Mouse (Mus musculus): ENCODE results near the gene Ncoa1. TPM values are rescaled to one million over a fixed set of nuclear protein-coding genes. Genes with fewer than 3 reads are reported as not detected.

Gene Ncoa1
- polyA plus RNA-seq, 2 experiments: 1.1 to 1.7 TPM

DNA sequence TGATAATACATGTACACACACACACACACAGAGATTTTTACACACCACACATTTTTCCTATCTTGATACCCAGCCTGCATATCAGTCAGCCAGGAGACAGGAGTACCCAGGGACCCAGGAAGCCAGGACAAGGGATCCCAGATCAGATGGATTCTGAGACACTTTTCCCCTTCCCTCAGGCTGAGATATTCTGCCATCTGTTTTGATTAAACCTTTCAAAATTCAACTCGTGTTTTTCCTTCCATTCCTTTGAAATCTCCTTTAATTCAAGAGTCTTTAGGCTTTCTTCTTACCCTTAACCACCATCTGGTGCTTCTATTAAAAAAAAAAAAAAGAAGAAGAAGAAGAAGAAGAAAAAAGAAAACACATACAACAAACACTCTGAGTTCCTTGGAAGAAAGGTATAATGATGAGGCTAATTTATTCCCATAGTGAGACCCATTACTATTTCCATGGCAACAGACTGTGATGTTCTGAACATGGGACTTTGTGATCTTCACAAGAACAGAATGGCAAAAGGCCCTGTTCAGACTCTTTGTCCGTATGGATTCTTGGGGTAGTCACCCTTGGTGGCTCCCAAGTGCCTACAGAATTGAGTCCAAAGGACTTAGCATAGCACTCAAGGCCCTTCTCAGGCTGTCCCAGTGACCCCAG lies 26.8 kb upstream of the Ncoa1 start:
- WGBS (ENCODE audit: insufficient replicate concordance): 63% methylated on average over 2 of the region's 2 CpGs

DNA sequence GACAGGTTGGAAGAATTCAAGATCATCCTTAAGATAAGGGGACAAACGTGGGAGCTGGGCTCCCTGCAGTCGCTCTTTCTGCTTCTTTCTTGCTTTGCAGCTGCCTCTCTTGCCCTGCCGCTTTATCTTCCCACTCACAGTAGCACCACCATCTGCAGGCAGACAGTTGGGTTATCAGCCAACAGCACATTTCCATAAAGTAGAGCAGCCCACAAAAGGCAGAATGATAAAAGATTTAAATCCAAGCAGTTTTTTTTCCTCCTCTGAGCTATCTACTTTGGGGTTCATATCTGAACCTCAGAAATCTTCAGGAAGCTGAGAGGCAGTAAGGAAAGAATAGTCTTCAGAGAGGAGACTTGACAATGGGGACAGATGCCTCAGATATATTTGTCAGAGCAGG lies 24.9 kb upstream of the Ncoa1 start:
- DNase-seq (ENCODE audit: low read depth in 3 of 3, low spot score in 3 of 3): peak; percentile 49 to 52 (median 51)
- Histone ChIP-seq H3K27me3 (ENCODE audit: control insufficient read depth, insufficient read depth, low read length) (no peaks in the 10 kb centered on the region), H3K4me3 (ENCODE audit: insufficient read depth in 1 of 2, low read depth in 2 of 2, low read length in 2 of 2) (no peak overlapping the region), H3K9me3 (ENCODE audit: control insufficient read depth, low read length) (no peaks in the 10 kb centered on the region), H3K4me1 (replicated peaks; ENCODE audit: control insufficient read depth in 2 of 2, insufficient read depth in 2 of 2, low read length in 1 of 2) (peaks cover 4 to 7% of the 10 kb centered on the region in 2 experiments; a peak in 3 of 4 replicates), H3K4me2 (ENCODE audit: low read depth) (no peak overlapping the region; the same call in 1 of the 2 replicates), H3K36me3 (replicated peaks; ENCODE audit: control insufficient read depth, insufficient read depth, low read depth) (no peaks in the 10 kb centered on the region), H3K9ac (replicated peaks) (no peak overlapping the region), H3K27ac (no peak overlapping the region)
- 4% methylated on average over 3 of the region's 3 CpGs for WGBS (ENCODE audit: insufficient replicate concordance)
- ATAC-seq (ENCODE audit: insufficient read depth): peak; percentile 75
- TF ChIP-seq EP300 (IDR thresholded peaks at IDR 0.05; ENCODE audit: low read depth) (peak; percentile 97), CTCF (IDR thresholded peaks at IDR 0.05; ENCODE audit: low read depth) (no peak)

More for the DNA sequence above, 26.8 kb upstream of the Ncoa1 start:
- no peak overlapping the region for H3K4me3 ChIP-seq (ENCODE audit: insufficient read depth in 1 of 2, low read depth in 2 of 2, low read length in 2 of 2)
- H3K9ac ChIP-seq (replicated peaks): no peak overlapping the region
- ATAC-seq (ENCODE audit: insufficient read depth): no peak
- no peak for TF ChIP-seq CTCF (IDR thresholded peaks at IDR 0.05; ENCODE audit: low read depth)
- no peak for TF ChIP-seq EP300 (IDR thresholded peaks at IDR 0.05; ENCODE audit: low read depth)
- H3K27ac ChIP-seq: no peak overlapping the region
- H3K9me3 ChIP-seq (ENCODE audit: control insufficient read depth, low read length): no peaks in the 10 kb centered on the region
- H3K36me3 ChIP-seq (replicated peaks; ENCODE audit: control insufficient read depth, insufficient read depth, low read depth): no peaks in the 10 kb centered on the region
- no peaks in the 10 kb centered on the region for H3K27me3 ChIP-seq (ENCODE audit: control insufficient read depth, insufficient read depth, low read length)
- no peak for DNase-seq (ENCODE audit: low read depth in 3 of 3, low spot score in 3 of 3)
- no peak overlapping the region for H3K4me2 ChIP-seq (ENCODE audit: low read depth)
- H3K4me1 ChIP-seq (replicated peaks; ENCODE audit: control insufficient read depth in 2 of 2, insufficient read depth in 2 of 2, low read length in 1 of 2): peaks cover 4 to 7% of the 10 kb centered on the region in 2 experiments; a peak in 3 of 4 replicates

DNA sequence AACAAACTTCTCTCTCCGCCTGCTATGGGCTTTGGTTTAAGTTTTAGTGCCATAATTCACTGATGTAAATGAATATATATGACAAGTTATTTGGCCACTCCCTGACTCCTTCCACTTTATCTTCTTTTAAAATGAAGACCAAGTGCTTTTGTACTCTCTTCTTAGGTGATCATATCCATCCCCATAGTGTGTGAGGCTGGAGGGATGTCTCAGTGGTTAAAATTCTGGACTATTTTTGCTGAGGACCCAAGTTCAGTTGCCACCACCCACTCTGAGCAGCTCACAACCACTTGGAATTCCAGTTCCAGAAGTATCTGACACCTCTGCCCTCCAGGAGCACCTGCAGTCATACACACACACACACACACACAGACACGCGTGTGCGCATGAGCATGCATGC lies 23.5 kb upstream of the Ncoa1 start:
- ATAC-seq (ENCODE audit: insufficient read depth) (no peak), DNase-seq (ENCODE audit: low read depth in 3 of 3, low spot score in 3 of 3) (no peak)
- Histone ChIP-seq H3K4me2 (ENCODE audit: low read depth) (no peak overlapping the region), H3K27me3 (ENCODE audit: control insufficient read depth, insufficient read depth, low read length) (no peaks in the 10 kb centered on the region), H3K4me3 (ENCODE audit: insufficient read depth in 1 of 2, low read depth in 2 of 2, low read length in 2 of 2) (no peak overlapping the region), H3K36me3 (replicated peaks; ENCODE audit: control insufficient read depth, insufficient read depth, low read depth) (no peaks in the 10 kb centered on the region), H3K27ac (no peak overlapping the region), H3K4me1 (replicated peaks; ENCODE audit: control insufficient read depth in 2 of 2, insufficient read depth in 2 of 2, low read length in 1 of 2) (peaks cover 4 to 13% of the 10 kb centered on the region in 2 experiments; a peak in 3 of 4 replicates), H3K9me3 (ENCODE audit: control insufficient read depth, low read length) (no peaks in the 10 kb centered on the region), H3K9ac (replicated peaks) (no peak overlapping the region)
- 70% methylated on average over 4 of the region's 4 CpGs for WGBS (ENCODE audit: insufficient replicate concordance)
- TF ChIP-seq CTCF (IDR thresholded peaks at IDR 0.05; ENCODE audit: low read depth) (no peak), EP300 (IDR thresholded peaks at IDR 0.05; ENCODE audit: low read depth) (no peak)

DNA sequence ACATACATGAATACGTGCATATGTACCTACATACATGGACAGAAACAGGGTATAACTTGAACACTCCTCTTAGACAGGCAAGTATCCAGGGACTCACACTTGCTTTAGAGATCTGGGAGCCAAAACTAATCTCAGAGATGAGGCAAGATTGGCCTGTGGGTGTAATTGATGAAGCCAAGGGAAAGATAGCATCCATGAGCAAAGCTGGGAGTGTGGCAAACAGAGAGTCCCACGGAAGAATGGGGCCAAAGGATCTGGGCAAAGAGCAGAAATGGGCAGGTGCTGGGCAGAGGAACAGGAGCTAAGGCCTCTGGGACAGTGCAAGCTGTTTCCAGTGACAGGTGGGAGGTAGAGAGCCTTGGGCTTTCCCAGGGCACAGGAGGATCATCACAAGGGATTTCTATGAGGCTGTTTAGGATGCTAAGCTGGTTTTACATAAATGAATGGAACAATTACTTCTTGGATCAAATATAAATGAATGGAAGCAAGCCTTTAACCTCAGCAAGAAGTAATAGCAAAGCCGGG lies 22.7 kb upstream of the Ncoa1 start:
- Histone ChIP-seq H3K36me3 (replicated peaks; ENCODE audit: control insufficient read depth, insufficient read depth, low read depth) (no peaks in the 10 kb centered on the region), H3K4me3 (ENCODE audit: insufficient read depth in 1 of 2, low read depth in 2 of 2, low read length in 2 of 2) (no peak overlapping the region), H3K27me3 (ENCODE audit: control insufficient read depth, insufficient read depth, low read length) (no peaks in the 10 kb centered on the region), H3K4me1 (replicated peaks; ENCODE audit: control insufficient read depth in 2 of 2, insufficient read depth in 2 of 2, low read length in 1 of 2) (peaks cover 4 to 13% of the 10 kb centered on the region in 2 experiments; a peak in 3 of 4 replicates), H3K9ac (replicated peaks) (no peak overlapping the region), H3K4me2 (ENCODE audit: low read depth) (no peak overlapping the region), H3K27ac (no peak overlapping the region), H3K9me3 (ENCODE audit: control insufficient read depth, low read length) (no peaks in the 10 kb centered on the region)
- WGBS (ENCODE audit: insufficient replicate concordance): 56% methylated on average over 3 of the region's 3 CpGs
- DNase-seq (ENCODE audit: low read depth in 3 of 3, low spot score in 3 of 3) (no peak), ATAC-seq (ENCODE audit: insufficient read depth) (no peak)
- no peak for TF ChIP-seq EP300 (IDR thresholded peaks at IDR 0.05; ENCODE audit: low read depth)
- no peak for TF ChIP-seq CTCF (IDR thresholded peaks at IDR 0.05; ENCODE audit: low read depth)

DNA sequence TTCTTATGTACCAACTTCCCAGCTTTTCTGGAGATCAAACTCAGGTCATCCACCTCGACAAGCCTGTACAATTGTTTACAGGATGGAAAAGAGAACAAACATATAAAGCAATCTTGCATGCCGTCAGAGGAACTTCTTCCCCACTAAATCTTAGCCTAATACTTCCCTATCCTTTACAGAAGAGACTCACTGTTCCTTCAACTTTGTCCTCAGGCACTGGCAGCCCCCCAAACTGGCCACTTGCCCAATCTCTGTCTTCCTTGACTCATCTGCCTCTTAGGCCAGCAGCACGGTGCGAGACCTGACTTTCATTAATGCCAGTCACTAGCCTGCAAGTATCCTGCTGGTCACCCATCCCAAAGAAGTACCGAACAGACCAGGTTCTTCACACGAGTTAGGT lies 11.4 kb upstream of the Ncoa1 start:
- H3K27me3 ChIP-seq (ENCODE audit: control insufficient read depth, insufficient read depth, low read length): no peaks in the 10 kb centered on the region
- no peak for DNase-seq (ENCODE audit: low read depth in 3 of 3, low spot score in 3 of 3)
- ATAC-seq (ENCODE audit: insufficient read depth): no peak

More for the DNA sequence above, 11.4 kb upstream of the Ncoa1 start:
- TF ChIP-seq CTCF (IDR thresholded peaks at IDR 0.05; ENCODE audit: low read depth) (no peak), EP300 (IDR thresholded peaks at IDR 0.05; ENCODE audit: low read depth) (no peak)
- Histone ChIP-seq H3K4me3 (ENCODE audit: insufficient read depth in 1 of 2, low read depth in 2 of 2, low read length in 2 of 2) (no peak overlapping the region), H3K9me3 (ENCODE audit: control insufficient read depth, low read length) (no peaks in the 10 kb centered on the region), H3K9ac (replicated peaks) (no peak overlapping the region), H3K4me1 (replicated peaks; ENCODE audit: control insufficient read depth in 2 of 2, insufficient read depth in 2 of 2, low read length in 1 of 2) (no peaks in the 10 kb centered on the region), H3K4me2 (ENCODE audit: low read depth) (no peak overlapping the region), H3K36me3 (replicated peaks; ENCODE audit: control insufficient read depth, insufficient read depth, low read depth) (no peaks in the 10 kb centered on the region), H3K27ac (no peak overlapping the region)
- WGBS (ENCODE audit: insufficient replicate concordance): 56% methylated on average over 6 of the region's 6 CpGs

Measured in liver, embryonic 14.5 days (tissue).